Mouse (Mus musculus): ENCODE measurements around the gene Prl2a1.
"Not testable (repeated sequence)": the region's sequence is repeated elsewhere in the genome, so short reads cannot be mapped to it uniquely, and the experiment has no call there.

Gene Prl2a1

DNA sequence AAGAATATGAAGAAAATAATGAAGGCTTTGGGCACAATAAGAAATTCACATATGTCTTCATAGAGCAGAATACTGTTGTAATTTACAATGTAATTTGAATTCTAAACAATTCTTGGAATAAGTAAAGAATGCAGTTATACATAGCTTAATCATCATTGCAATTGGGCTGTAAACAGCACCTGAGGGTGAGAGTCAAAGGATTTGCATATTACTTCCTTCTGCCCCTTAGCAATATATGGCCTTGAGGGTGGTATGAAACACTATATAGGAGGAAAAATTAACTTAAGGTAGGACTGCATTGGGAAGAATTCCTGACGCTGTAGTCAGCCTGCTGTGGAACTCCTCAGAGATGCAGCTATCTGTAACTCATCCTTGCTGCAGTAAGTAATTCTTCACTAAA, at the start of gene Prl2a1:
TSS of gene Prl2a1 (plus strand) at position 301 of the 400 bp plus-strand sequence.
- no peak for DNase-seq

DNA sequence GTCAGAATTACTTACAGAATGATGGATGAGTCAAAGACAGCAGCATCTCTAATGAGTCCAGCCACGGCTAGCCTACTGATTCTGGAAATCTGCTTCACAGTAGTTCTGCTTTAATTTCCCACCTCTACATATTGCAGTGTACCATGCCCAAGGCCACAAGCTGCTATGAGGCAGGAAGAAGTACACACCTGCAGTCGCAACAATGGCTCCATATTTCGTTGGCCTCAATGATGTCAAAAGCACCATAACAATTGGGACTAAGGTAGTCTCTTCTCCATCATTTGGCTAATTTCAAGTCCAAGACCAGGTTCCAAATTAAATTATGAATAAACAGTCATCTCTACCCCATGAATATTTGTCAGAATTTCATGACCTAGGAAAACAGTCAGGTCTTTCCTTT, 20.8 kb upstream of the Prl2a1 start, which contains the start of gene Prl7c1:
TSS of gene Prl7c1 (minus strand) at position 101 of the 400 bp plus-strand sequence.
- DNase-seq: not testable (repeated sequence)

DNA sequence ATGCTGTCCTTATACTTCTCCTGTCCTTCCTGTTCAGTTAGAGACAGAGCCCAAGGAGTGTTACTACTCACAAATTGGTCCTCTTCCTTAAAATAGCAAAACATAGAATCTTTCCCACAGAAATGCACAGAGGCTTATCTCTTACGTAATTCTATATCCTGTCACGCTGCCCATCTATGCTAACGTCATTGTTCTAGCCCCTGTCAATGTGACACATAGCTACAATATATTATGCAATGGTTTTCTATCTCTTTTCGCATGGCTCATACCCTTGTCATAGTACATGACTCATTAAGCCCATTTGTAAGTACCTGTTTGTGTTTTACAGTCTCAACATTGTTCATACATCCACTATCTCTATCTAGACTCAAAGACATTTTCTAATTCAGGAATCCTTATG, 2.2 kb upstream of the Prl2a1 start:
- DNase-seq: no peak

DNA sequence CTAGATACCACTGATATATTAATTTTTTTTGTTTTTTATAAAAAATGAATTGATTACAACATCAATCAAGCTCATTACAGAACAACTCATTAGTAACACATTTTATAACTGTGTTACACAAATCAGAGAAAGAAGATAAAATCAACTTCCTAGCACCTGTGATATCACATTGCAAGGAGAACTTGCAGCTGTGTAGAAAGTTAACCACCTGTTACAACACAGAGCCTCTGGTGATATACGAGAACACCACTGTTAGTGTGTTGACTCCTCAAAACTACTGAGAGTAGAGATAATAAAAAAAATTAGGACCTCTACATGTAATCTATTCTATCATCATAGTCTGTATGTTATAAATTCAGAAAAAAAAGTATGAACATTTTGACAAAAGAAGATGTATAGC, 1.3 kb downstream of the Prl2a1 start:
- DNase-seq: no peak

DNA sequence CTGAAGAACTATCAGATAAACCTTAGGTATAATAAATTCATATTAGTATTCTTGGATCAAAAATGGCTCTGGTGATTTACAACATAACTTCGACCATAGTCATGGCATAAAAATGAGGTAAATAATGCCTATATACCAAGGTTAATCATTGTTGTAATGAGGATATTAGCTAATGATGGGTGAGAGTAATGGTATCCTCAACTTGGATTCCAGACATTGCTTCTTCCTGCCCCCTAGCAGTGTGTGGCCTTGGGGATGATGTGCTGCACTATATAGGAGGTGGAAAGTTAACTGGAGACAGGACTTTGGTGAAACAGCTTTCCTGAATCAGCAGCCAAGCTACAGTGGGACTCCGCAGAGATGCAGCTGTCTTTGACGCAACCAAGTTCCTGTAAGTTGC, 47.6 kb downstream of the Prl2a1 start, which contains the start of gene Prl2c1:
TSS of gene Prl2c1 (plus strand) at position 301 of the 400 bp plus-strand sequence.
- DNase-seq: no peak

All from lung, postnatal 36 days (tissue).